Mouse (Mus musculus) MEL (cell line): ENCODE results near the gene Micu1. TPM values are rescaled to one million over a fixed set of nuclear protein-coding genes. Genes with fewer than 3 reads are reported as not detected.

Experiments used
- DNase-seq: peaks from one replicate; pipeline ENCODE4 v3.0.0; 2011; ENCODE audit warnings: low read depth, low spot score
- H3K27ac ChIP-seq: 2 replicates; pipeline ENCODE4 v1.5.1; 2012; ENCODE audit warnings: low read depth, mild to moderate bottlenecking, control low read depth, low read length, moderate library complexity; ENCODE audit not compliant: control insufficient read depth
- H3K27me3 ChIP-seq, 2 experiments: fragments of 150-350 bp in 1 of 2; sonication (generic) in 1 of 2; 2 replicates each; pipeline ENCODE4 v1.6.1; 2012; ENCODE audit warnings: low read length in 2 of 2, mild to moderate bottlenecking in 2 of 2, improper control_type of control experiment in 1 of 2, moderate library complexity in 1 of 2; ENCODE audit not compliant: insufficient read depth in 2 of 2, control insufficient read depth in 1 of 2
- H3K36me3 ChIP-seq, 2 experiments: 2 replicates each; pipeline ENCODE4 v1.6.1; 2012 to 2014; ENCODE audit warnings: low read length in 2 of 2, improper control_type of control experiment in 1 of 2, inconsistent platforms in 1 of 2, mild to moderate bottlenecking in 1 of 2; ENCODE audit not compliant: insufficient read depth in 2 of 2, control insufficient read depth in 1 of 2
- H3K4me1 ChIP-seq, 2 experiments: fragments of 150-350 bp in 1 of 2; sonication (generic) in 1 of 2; 2 replicates each; pipeline ENCODE4 v1.6.1; 2012; ENCODE audit warnings: low read length in 2 of 2, improper control_type of control experiment in 1 of 2, mild to moderate bottlenecking in 1 of 2; ENCODE audit not compliant: insufficient read depth in 2 of 2, control insufficient read depth in 1 of 2
- H3K4me3 ChIP-seq, 2 experiments: fragments of 150-350 bp in 1 of 2; sonication (generic) in 1 of 2; 2 replicates each; pipeline ENCODE4 v1.5.1; 2012; ENCODE audit warnings: low read depth in 2 of 2, low read length in 2 of 2, mild to moderate bottlenecking in 2 of 2, moderate library complexity in 2 of 2, control low read depth in 1 of 2, improper control_type of control experiment in 1 of 2; ENCODE audit not compliant: control insufficient read depth in 1 of 2, insufficient read depth in 1 of 2
- H3K79me2 ChIP-seq: 2 replicates; pipeline ENCODE4 v1.6.1; 2012; ENCODE audit warnings: mild to moderate bottlenecking, low read length, moderate library complexity; ENCODE audit not compliant: control insufficient read depth, poor library complexity, insufficient read depth
- H3K9ac ChIP-seq: 2 replicates; pipeline ENCODE4 v1.6.1; 2012; ENCODE audit warnings: low read depth, mild to moderate bottlenecking, control low read depth, low read length, moderate library complexity; ENCODE audit not compliant: control insufficient read depth, poor library complexity, severe bottlenecking
- H3K9me3 ChIP-seq: fragments of 150-350 bp; sonication (generic); replicated peaks from 2 replicates; pipeline ENCODE4 v1.6.1; 2012; ENCODE audit warnings: mild to moderate bottlenecking, low read length, improper control_type of control experiment, moderate library complexity; ENCODE audit not compliant: insufficient read depth
- CHD1 ChIP-seq: IDR thresholded peaks from 2 replicates; pipeline ENCODE4 v1.6.1; 2012; ENCODE audit warnings: low read depth, mild to moderate bottlenecking, inconsistent platforms, low read length, improper control_type of control experiment
- CHD2 ChIP-seq: IDR thresholded peaks from 2 replicates; pipeline ENCODE4 v1.6.1; 2011; ENCODE audit warnings: low read length, improper control_type of control experiment
- CTCF ChIP-seq, 3 experiments: IDR thresholded peaks in 2 of 3; conservative IDR thresholded peaks in 1 of 3; 2 replicates each; pipeline ENCODE4 v1.5.1; 2011 to 2012; ENCODE audit warnings: low read length in 3 of 3, low read depth in 2 of 3, mild to moderate bottlenecking in 2 of 3, improper control_type of control experiment in 1 of 3, inconsistent platforms in 1 of 3, mixed read lengths in 1 of 3, moderate library complexity in 1 of 3; ENCODE audit not compliant: control insufficient read depth in 1 of 3, insufficient read depth in 1 of 3, poor library complexity in 1 of 3, severe bottlenecking in 1 of 3
- E2F4 ChIP-seq: IDR thresholded peaks from 2 replicates; pipeline ENCODE4 v1.6.1; 2011; ENCODE audit warnings: low read depth, low read length, improper control_type of control experiment, borderline replicate concordance
- ELF1 ChIP-seq: IDR thresholded peaks from 2 replicates; pipeline ENCODE4 v1.6.1; 2014; ENCODE audit warnings: low read depth, mild to moderate bottlenecking, inconsistent platforms, low read length, improper control_type of control experiment, moderate library complexity
- ETS1 ChIP-seq: IDR thresholded peaks from 2 replicates; pipeline ENCODE4 v1.6.1; 2012; ENCODE audit warnings: low read depth, mild to moderate bottlenecking, inconsistent platforms, low read length, improper control_type of control experiment, moderate library complexity
- GATA1 ChIP-seq: IDR thresholded peaks from 2 replicates; pipeline ENCODE4 v1.6.1; 2011; ENCODE audit warnings: low read depth, low read length, improper control_type of control experiment
- HCFC1 ChIP-seq: IDR thresholded peaks from 2 replicates; pipeline ENCODE4 v1.6.1; 2012; ENCODE audit warnings: low read depth, mild to moderate bottlenecking, inconsistent platforms, low read length, improper control_type of control experiment, moderate library complexity
- JUND ChIP-seq: IDR thresholded peaks from 2 replicates; pipeline ENCODE4 v1.6.1; 2011; ENCODE audit warnings: low read depth, mild to moderate bottlenecking, improper control_type of control experiment, low read length
- KAT2A ChIP-seq: conservative IDR thresholded peaks from 2 replicates; pipeline ENCODE4 v1.6.1; 2012; ENCODE audit warnings: low read depth, low read length, improper control_type of control experiment, inconsistent platforms
- MAFK ChIP-seq: IDR thresholded peaks from 2 replicates; pipeline ENCODE4 v1.6.1; 2011; ENCODE audit warnings: low read depth, mild to moderate bottlenecking, low read length, improper control_type of control experiment, borderline replicate concordance
- MEF2A ChIP-seq: IDR thresholded peaks from 2 replicates; pipeline ENCODE4 v1.6.1; 2014; ENCODE audit warnings: low read depth, mild to moderate bottlenecking, inconsistent platforms, low read length, improper control_type of control experiment; ENCODE audit not compliant: poor library complexity, insufficient replicate concordance, severe bottlenecking; ENCODE audit errors: extremely low read depth
- MXI1 ChIP-seq: IDR thresholded peaks from 2 replicates; pipeline ENCODE4 v1.6.1; 2011; ENCODE audit warnings: mild to moderate bottlenecking, low read depth, low read length, improper control_type of control experiment
- MYB ChIP-seq: IDR thresholded peaks from 2 replicates; pipeline ENCODE4 v1.6.1; 2011; ENCODE audit warnings: mild to moderate bottlenecking, low read depth, low read length, improper control_type of control experiment
- MYC ChIP-seq: IDR thresholded peaks from 2 replicates; pipeline ENCODE4 v1.6.1; 2011; ENCODE audit warnings: low read depth, mild to moderate bottlenecking, low read length, improper control_type of control experiment, moderate library complexity
- NELFE ChIP-seq: IDR thresholded peaks from 2 replicates; pipeline ENCODE4 v1.6.1; 2011; ENCODE audit warnings: low read depth, low read length, improper control_type of control experiment
- POLR2AphosphoS5 ChIP-seq: IDR thresholded peaks from 2 replicates; pipeline ENCODE4 v1.6.1; 2012; ENCODE audit warnings: low read depth, borderline replicate concordance, mild to moderate bottlenecking, inconsistent platforms, low read length, moderate library complexity, mixed read lengths
- RCOR1 ChIP-seq: IDR thresholded peaks from 2 replicates; pipeline ENCODE4 v1.6.1; 2012; ENCODE audit warnings: low read depth, mild to moderate bottlenecking, inconsistent platforms, low read length, improper control_type of control experiment
- SMC3 ChIP-seq: IDR thresholded peaks from 2 replicates; pipeline ENCODE4 v1.6.1; 2011; ENCODE audit warnings: low read depth, low read length, improper control_type of control experiment
- TAL1 ChIP-seq: IDR thresholded peaks from 2 replicates; pipeline ENCODE4 v1.6.1; 2012; ENCODE audit warnings: mild to moderate bottlenecking, inconsistent platforms, low read length, moderate library complexity, mixed read lengths
- TBP ChIP-seq: IDR thresholded peaks from 2 replicates; pipeline ENCODE4 v1.8.0; 2011; ENCODE audit warnings: low read depth, low read length, improper control_type of control experiment
- UBTF ChIP-seq: IDR thresholded peaks from 2 replicates; pipeline ENCODE4 v1.6.1; 2012; ENCODE audit warnings: low read depth, mild to moderate bottlenecking, inconsistent platforms, low read length, improper control_type of control experiment, moderate library complexity, borderline replicate concordance; ENCODE audit not compliant: insufficient read depth
- USF1 ChIP-seq: IDR thresholded peaks from 2 replicates; pipeline ENCODE4 v1.6.1; 2014; ENCODE audit warnings: low read depth, mild to moderate bottlenecking, inconsistent platforms, low read length, improper control_type of control experiment, moderate library complexity
- ZC3H11A ChIP-seq: IDR thresholded peaks from 2 replicates; pipeline ENCODE4 v1.6.1; 2012; ENCODE audit warnings: low read depth, mild to moderate bottlenecking, inconsistent platforms, low read length, improper control_type of control experiment
- ZKSCAN1 ChIP-seq: IDR thresholded peaks from 2 replicates; pipeline ENCODE4 v1.6.1; 2012; ENCODE audit warnings: low read depth, mild to moderate bottlenecking, inconsistent platforms, low read length, improper control_type of control experiment, moderate library complexity
- polyA plus RNA-seq, 2 experiments: library from polyadenylated mRNA; stranded (reverse) in 1 of 2; unstranded in 1 of 2; fragments of >175 nt in 1 of 2; fragments of >200 nt in 1 of 2; gene quantifications; 2 replicates each; pipeline versions ENCODE4 v1.2.1 to v1.2.4; 2012; ENCODE audit warnings: low replicate concordance in 2 of 2, low read depth in 1 of 2; ENCODE audit not compliant: insufficient read length in 2 of 2, insufficient read depth in 1 of 2, missing spikeins in 1 of 2
- total RNA-seq: library from RNA; depleted of rRNA; stranded (reverse); fragments of 300-350 nt; gene quantifications from 2 replicates; pipeline ENCODE4 v1.2.3, GENCODE M21; 2012

Micu1 gene
- total and polyA plus RNA-seq, 3 experiments = 18.0 to 26.8 TPM; not detected in 1

- no peaks in the 10 kb centered on the region for H3K79me2 ChIP-seq
- no peaks in the 10 kb centered on the region for H3K9me3 ChIP-seq
- TF ChIP-seq MAFK (no peak), HCFC1 (no peak), MYB (no peak), MEF2A (no peak), TAL1 (no peak), MXI1 (no peak), ELF1 (no peak), KAT2A (no peak), UBTF (no peak), CHD1 (no peak), ETS1 (no peak), POLR2AphosphoS5 (no peak), MYC (no peak), E2F4 (no peak)
- H3K4me1 ChIP-seq = no peaks in the 10 kb centered on the region
- no peak overlapping the region for H3K9ac ChIP-seq
- H3K36me3 ChIP-seq = no peaks in the 10 kb centered on the region
- H3K27ac ChIP-seq = no peak overlapping the region
- H3K4me3 ChIP-seq = no peak overlapping the region
- no peaks in the 10 kb centered on the region for H3K27me3 ChIP-seq
- DNase-seq = no peak
These were observed 158.4 kb downstream of the Micu1 start for GRCm38 (mm10) chr10:59860684-59861083.

DNA sequence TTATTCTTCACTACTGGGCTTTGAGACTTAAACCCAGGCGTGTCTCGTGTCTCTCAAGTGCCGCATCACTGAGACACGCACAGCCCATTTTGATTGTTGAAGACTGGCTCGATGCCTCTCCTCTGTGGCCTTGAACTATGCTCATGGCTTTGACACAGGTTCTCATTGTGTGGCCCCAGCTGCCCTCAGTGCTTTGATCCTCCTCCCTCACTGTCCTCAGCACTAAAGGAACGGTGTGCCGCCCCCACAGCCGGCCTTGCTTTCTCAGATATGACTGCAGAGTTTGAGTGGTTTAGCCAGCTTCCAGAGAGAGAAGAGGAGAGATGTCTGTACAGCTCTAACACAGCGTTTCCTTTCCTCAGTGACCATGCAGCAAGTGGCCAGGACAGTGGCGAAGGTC is 158.9 kb downstream of the Micu1 start:
- no peak for TF ChIP-seq CHD1
- TF ChIP-seq ETS1 = no peak
- TF ChIP-seq E2F4 = no peak
- no peak for TF ChIP-seq MYB
- TF ChIP-seq MEF2A = no peak
- TF ChIP-seq CHD2 = no peak
- no peak for TF ChIP-seq TBP
- TF ChIP-seq GATA1 = no peak
- no peak for TF ChIP-seq ZC3H11A
- TF ChIP-seq TAL1 = no peak
- no peak for TF ChIP-seq NELFE
- no peak for TF ChIP-seq ZKSCAN1
- no peak for TF ChIP-seq RCOR1
- no peak for TF ChIP-seq ELF1
- TF ChIP-seq JUND = no peak
- TF ChIP-seq USF1 = no peak
- TF ChIP-seq SMC3 = no peak
- TF ChIP-seq CTCF (IDR thresholded peaks at IDR 0.05 in 2 of 3, conservative IDR thresholded peaks at IDR 0.05 in 1 of 3; ENCODE audit: control insufficient read depth in 1 of 3, insufficient read depth in 1 of 3, low read depth in 2 of 3, low read length in 3 of 3, poor library complexity in 1 of 3, severe bottlenecking in 1 of 3) = no peak
- H3K4me1 ChIP-seq = no peaks in the 10 kb centered on the region
- no peaks in the 10 kb centered on the region for H3K79me2 ChIP-seq
- H3K36me3 ChIP-seq = no peaks in the 10 kb centered on the region
- no peak for DNase-seq
- H3K9me3 ChIP-seq = no peaks in the 10 kb centered on the region
- H3K27ac ChIP-seq = no peak overlapping the region
- H3K4me3 ChIP-seq = no peak overlapping the region
- H3K27me3 ChIP-seq = no peaks in the 10 kb centered on the region
- H3K9ac ChIP-seq = no peak overlapping the region
